Mouse (Mus musculus): ENCODE results near the gene Olfr1032. TPM values are rescaled to one million over a fixed set of nuclear protein-coding genes. Genes with fewer than 3 reads are reported as not detected.
"Not testable (repeated sequence)": the region's sequence is repeated elsewhere in the genome, so short reads cannot be mapped to it uniquely, and the experiment has no call there.

Olfr1032 gene
- not detected in 2 replicates for polyA plus RNA-seq (2014; fragmentation: Nextera tagmentation; extraction: Ambion mirVana)

- WGBS: 87% methylated on average over 7 of the region's 7 CpGs
- no peak within 1 kb of the TSS for H3K4me3 ChIP-seq (ENCODE audit: low read length)
- ATAC-seq (ENCODE audit: low FRiP score, low TSS enrichment): no peak
These were observed at the start of gene Olfr1032 for GRCm38 (mm10) chr2:86005240-86005639. Gene Olfr1032 (plus strand): TSS chr2:86005540.

DNA sequence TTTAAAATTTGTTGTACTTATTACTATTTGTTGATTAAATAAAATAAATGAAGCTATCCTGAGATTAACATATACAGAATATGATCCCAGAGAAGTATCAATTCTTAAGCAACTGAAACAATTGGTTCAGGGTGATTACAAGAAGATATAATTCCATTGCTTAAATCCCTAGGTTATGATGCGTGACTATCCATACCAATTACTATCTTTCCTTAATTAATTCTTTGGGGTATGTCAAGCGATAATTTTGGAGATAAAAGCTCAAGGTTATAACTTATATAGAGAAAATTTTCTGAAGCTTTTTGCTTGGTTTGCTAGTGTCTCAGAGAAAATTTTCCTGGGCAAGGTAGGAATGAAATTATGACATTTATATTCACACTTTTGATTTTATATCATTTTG lies 31.7 kb upstream of the Olfr1032 start, which contains the start of gene Olfr1029:
Gene Olfr1029 (plus strand): TSS at position 301 of the 400 bp plus-strand sequence.
- 91% methylated on average over 2 of the region's 2 CpGs for WGBS
- Histone ChIP-seq H3K4me1 (ENCODE audit: control insufficient read depth, insufficient read depth, low read length) (no peaks in the 10 kb centered on the region), H3K4me2 (replicated peaks; ENCODE audit: low read depth, low read length) (no peak within 1 kb of the TSS), H3K4me3 (ENCODE audit: low read length) (no peak within 1 kb of the TSS), H3K27ac (ENCODE audit: low read depth, low read length) (no peak within 1 kb of the TSS), H3K9ac (ENCODE audit: low read depth, low read length) (no peak within 1 kb of the TSS), H3K36me3 (ENCODE audit: control insufficient read depth, insufficient read depth, low read length) (no peaks in the 10 kb centered on the region), H3K9me3 (ENCODE audit: control insufficient read depth, low read length) (no peaks in the 10 kb centered on the region), H3K27me3 (ENCODE audit: control insufficient read depth, insufficient read depth, low read length) (no peaks in the 10 kb centered on the region)
- ATAC-seq (ENCODE audit: low FRiP score, low TSS enrichment): no peak

More at GRCm38 (mm10) chr2:86005240-86005639, at the start of gene Olfr1032:
- Histone ChIP-seq H3K27me3 (ENCODE audit: control insufficient read depth, insufficient read depth, low read length) (no peaks in the 10 kb centered on the region), H3K4me1 (ENCODE audit: control insufficient read depth, insufficient read depth, low read length) (no peaks in the 10 kb centered on the region), H3K4me2 (replicated peaks; ENCODE audit: low read depth, low read length) (no peak within 1 kb of the TSS), H3K27ac (ENCODE audit: low read depth, low read length) (no peak within 1 kb of the TSS), H3K9ac (ENCODE audit: low read depth, low read length) (no peak within 1 kb of the TSS), H3K36me3 (ENCODE audit: control insufficient read depth, insufficient read depth, low read length) (no peaks in the 10 kb centered on the region), H3K9me3 (ENCODE audit: control insufficient read depth, low read length) (no peaks in the 10 kb centered on the region)

- no peaks in the 10 kb centered on the region for H3K9me3 ChIP-seq (ENCODE audit: control insufficient read depth, low read length)
- no peak for ATAC-seq (ENCODE audit: low FRiP score, low TSS enrichment)
- no peak within 1 kb of the TSS for H3K4me3 ChIP-seq (ENCODE audit: low read length)
- no peak within 1 kb of the TSS for H3K9ac ChIP-seq (ENCODE audit: low read depth, low read length)
- no peaks in the 10 kb centered on the region for H3K36me3 ChIP-seq (ENCODE audit: control insufficient read depth, insufficient read depth, low read length)
- no peak within 1 kb of the TSS for H3K27ac ChIP-seq (ENCODE audit: low read depth, low read length)
- no peaks in the 10 kb centered on the region for H3K4me1 ChIP-seq (ENCODE audit: control insufficient read depth, insufficient read depth, low read length)
- WGBS: 78% methylated on average over 1 of the region's 1 CpGs
- H3K27me3 ChIP-seq (ENCODE audit: control insufficient read depth, insufficient read depth, low read length): no peaks in the 10 kb centered on the region
- H3K4me2 ChIP-seq (replicated peaks; ENCODE audit: low read depth, low read length): no peak within 1 kb of the TSS
These were observed 26.4 kb upstream of the Olfr1032 start, which contains the start of gene Olfr1030 for GRCm38 (mm10) chr2:85978976-85979375. Gene Olfr1030 (plus strand): TSS chr2:85979276.

GRCm38 (mm10) chr2:85990004-85990403 lies 15.3 kb upstream of the Olfr1032 start, which contains the start of gene Olfr1031:
Gene Olfr1031 (plus strand): TSS chr2:85990304.
- WGBS: 65% methylated on average over 3 of the region's 3 CpGs
- no peak within 1 kb of the TSS for H3K4me2 ChIP-seq (replicated peaks; ENCODE audit: low read depth, low read length)
- H3K27me3 ChIP-seq (ENCODE audit: control insufficient read depth, insufficient read depth, low read length): no peaks in the 10 kb centered on the region
- no peaks in the 10 kb centered on the region for H3K9me3 ChIP-seq (ENCODE audit: control insufficient read depth, low read length)
- H3K4me3 ChIP-seq (ENCODE audit: low read length): no peak within 1 kb of the TSS
- no peak for ATAC-seq (ENCODE audit: low FRiP score, low TSS enrichment)
- H3K36me3 ChIP-seq (ENCODE audit: control insufficient read depth, insufficient read depth, low read length): no peaks in the 10 kb centered on the region
- no peaks in the 10 kb centered on the region for H3K4me1 ChIP-seq (ENCODE audit: control insufficient read depth, insufficient read depth, low read length)
- H3K9ac ChIP-seq (ENCODE audit: low read depth, low read length): no peak within 1 kb of the TSS
- H3K27ac ChIP-seq (ENCODE audit: low read depth, low read length): no peak within 1 kb of the TSS

DNA sequence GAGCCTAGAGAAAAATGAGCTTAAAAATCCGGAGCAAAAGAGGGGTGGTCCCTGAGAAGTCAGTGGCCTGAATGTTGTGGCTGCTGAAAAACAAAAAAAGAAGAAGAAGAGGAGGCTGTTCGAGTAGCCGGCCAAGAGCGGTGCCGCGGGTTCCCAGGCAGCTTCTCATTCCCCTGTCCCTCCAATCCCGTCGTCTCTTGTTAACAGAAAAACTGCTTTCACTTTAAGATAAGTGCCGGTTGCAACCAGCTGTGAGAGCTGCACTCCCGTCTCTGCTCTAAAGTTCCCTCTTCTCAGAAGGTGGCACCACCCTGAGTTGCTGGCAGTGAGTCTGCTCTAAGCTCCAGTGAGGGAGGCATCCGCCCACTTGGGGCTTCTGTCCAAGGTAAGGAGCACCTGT lies 15.1 kb downstream of the Olfr1032 start, which contains the start of gene Olfr1033:
Gene Olfr1033 (plus strand): TSS at position 228 of the 400 bp plus-strand sequence.
- not testable (repeated sequence) for H3K9ac ChIP-seq (ENCODE audit: low read depth, low read length); H3K4me1 ChIP-seq (ENCODE audit: control insufficient read depth, insufficient read depth, low read length); H3K9me3 ChIP-seq (ENCODE audit: control insufficient read depth, low read length); H3K27me3 ChIP-seq (ENCODE audit: control insufficient read depth, insufficient read depth, low read length); H3K36me3 ChIP-seq (ENCODE audit: control insufficient read depth, insufficient read depth, low read length); ATAC-seq (ENCODE audit: low FRiP score, low TSS enrichment)
- H3K4me2 ChIP-seq (replicated peaks; ENCODE audit: low read depth, low read length): peak within 1 kb of the TSS; percentile 34
- H3K27ac ChIP-seq (ENCODE audit: low read depth, low read length): peak within 1 kb of the TSS; percentile 37; the same call in 1 of the 2 replicates
- H3K4me3 ChIP-seq (ENCODE audit: low read length): peak within 1 kb of the TSS; percentile 24; the same call in 1 of the 2 replicates
- WGBS: 2% methylated on average over 10 of the region's 11 CpGs

DNA sequence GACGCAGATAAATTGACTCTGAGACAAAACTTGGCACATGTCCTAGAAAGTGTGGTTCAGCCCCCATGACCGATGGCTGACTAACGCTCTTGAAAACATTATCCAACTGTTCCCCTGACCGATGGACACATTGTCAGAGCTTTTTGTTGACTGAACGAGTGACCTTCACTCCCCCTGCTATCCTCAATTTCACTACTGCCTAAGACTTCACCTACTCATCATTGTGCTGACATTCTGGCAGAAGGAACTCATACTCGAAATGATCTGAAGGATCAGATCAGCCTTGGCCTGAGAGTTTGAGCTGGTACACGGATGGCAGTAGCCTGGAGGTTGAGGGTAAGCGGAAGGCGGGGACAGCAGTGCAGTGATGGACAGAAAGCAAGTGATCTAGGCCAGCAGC lies 16.2 kb downstream of the Olfr1032 start:
- ATAC-seq (ENCODE audit: low FRiP score, low TSS enrichment); H3K4me2 ChIP-seq (replicated peaks; ENCODE audit: low read depth, low read length); H3K4me1 ChIP-seq (ENCODE audit: control insufficient read depth, insufficient read depth, low read length); H3K4me3 ChIP-seq (ENCODE audit: low read length); H3K9me3 ChIP-seq (ENCODE audit: control insufficient read depth, low read length); H3K36me3 ChIP-seq (ENCODE audit: control insufficient read depth, insufficient read depth, low read length); H3K27me3 ChIP-seq (ENCODE audit: control insufficient read depth, insufficient read depth, low read length); H3K9ac ChIP-seq (ENCODE audit: low read depth, low read length); H3K27ac ChIP-seq (ENCODE audit: low read depth, low read length): not testable (repeated sequence)
- WGBS: 39% methylated on average over 3 of the region's 9 CpGs

DNA sequence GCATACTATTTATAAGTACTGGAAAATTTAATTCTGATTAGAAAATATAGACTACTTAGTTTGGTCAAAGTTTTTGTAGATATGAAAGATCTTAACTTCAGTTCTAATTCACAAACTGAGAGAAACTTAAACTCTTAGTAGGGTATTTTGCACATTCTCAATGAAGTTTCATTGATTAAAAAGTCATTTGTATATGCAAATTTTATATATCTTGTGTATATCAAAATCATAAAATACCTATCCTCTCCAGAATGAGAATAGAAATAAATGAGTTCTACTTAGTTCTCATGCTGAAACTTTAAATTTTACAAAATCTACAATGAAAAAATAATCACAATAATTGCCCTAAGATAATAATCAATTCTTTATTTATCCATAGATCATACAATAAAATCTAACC lies 40.2 kb downstream of the Olfr1032 start, which contains the start of gene Olfr1034:
Gene Olfr1034 (plus strand): TSS at position 301 of the 400 bp plus-strand sequence.
- Histone ChIP-seq H3K4me3 (ENCODE audit: low read length) (no peak within 1 kb of the TSS), H3K4me2 (replicated peaks; ENCODE audit: low read depth, low read length) (no peak within 1 kb of the TSS), H3K27ac (ENCODE audit: low read depth, low read length) (no peak within 1 kb of the TSS), H3K9ac (ENCODE audit: low read depth, low read length) (no peak within 1 kb of the TSS), H3K27me3 (ENCODE audit: control insufficient read depth, insufficient read depth, low read length) (no peaks in the 10 kb centered on the region), H3K36me3 (ENCODE audit: control insufficient read depth, insufficient read depth, low read length) (no peaks in the 10 kb centered on the region), H3K9me3 (ENCODE audit: control insufficient read depth, low read length) (no peaks in the 10 kb centered on the region), H3K4me1 (ENCODE audit: control insufficient read depth, insufficient read depth, low read length) (no peaks in the 10 kb centered on the region)
- ATAC-seq (ENCODE audit: low FRiP score, low TSS enrichment): no peak

- H3K36me3 ChIP-seq (ENCODE audit: control insufficient read depth, insufficient read depth, low read length); H3K27me3 ChIP-seq (ENCODE audit: control insufficient read depth, insufficient read depth, low read length); ATAC-seq (ENCODE audit: low FRiP score, low TSS enrichment); H3K4me2 ChIP-seq (replicated peaks; ENCODE audit: low read depth, low read length); H3K9me3 ChIP-seq (ENCODE audit: control insufficient read depth, low read length); H3K9ac ChIP-seq (ENCODE audit: low read depth, low read length); H3K27ac ChIP-seq (ENCODE audit: low read depth, low read length); H3K4me1 ChIP-seq (ENCODE audit: control insufficient read depth, insufficient read depth, low read length); H3K4me3 ChIP-seq (ENCODE audit: low read length): not testable (repeated sequence)
These were observed 45.4 kb downstream of the Olfr1032 start for GRCm38 (mm10) chr2:86050777-86051176.

Data from kidney, embryonic 14.5 days (tissue).